Mouse (Mus musculus) brain, embryonic 18.5 days (tissue): ENCODE results near the gene Fam178b.

Experiments used
- DNase-seq: peaks from one replicate; pipeline ENCODE4 v3.0.0-alpha.2; 2012; ENCODE audit warnings: low read depth, low spot score

Fam178b gene

DNA sequence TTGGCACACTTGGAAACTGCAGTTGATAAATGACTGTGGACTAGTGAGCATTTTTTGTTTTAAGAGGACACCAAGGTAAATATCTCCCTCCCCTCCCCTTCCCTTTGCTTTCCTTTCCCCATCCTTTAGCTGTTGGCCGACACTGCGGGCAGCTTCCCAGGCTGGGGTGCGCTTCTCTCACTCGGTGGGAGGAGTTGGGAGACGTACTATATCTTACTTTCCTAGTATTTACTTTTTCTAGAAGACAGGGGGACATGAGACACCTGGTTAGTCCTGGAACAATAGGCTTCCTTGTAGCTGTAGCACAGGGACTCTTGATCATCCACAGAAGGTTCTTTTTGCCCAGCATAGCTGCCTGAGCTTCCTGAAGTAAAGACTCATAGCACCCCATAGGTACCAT is 158.9 kb downstream of the Fam178b start:
- DNase-seq: no peak

DNA sequence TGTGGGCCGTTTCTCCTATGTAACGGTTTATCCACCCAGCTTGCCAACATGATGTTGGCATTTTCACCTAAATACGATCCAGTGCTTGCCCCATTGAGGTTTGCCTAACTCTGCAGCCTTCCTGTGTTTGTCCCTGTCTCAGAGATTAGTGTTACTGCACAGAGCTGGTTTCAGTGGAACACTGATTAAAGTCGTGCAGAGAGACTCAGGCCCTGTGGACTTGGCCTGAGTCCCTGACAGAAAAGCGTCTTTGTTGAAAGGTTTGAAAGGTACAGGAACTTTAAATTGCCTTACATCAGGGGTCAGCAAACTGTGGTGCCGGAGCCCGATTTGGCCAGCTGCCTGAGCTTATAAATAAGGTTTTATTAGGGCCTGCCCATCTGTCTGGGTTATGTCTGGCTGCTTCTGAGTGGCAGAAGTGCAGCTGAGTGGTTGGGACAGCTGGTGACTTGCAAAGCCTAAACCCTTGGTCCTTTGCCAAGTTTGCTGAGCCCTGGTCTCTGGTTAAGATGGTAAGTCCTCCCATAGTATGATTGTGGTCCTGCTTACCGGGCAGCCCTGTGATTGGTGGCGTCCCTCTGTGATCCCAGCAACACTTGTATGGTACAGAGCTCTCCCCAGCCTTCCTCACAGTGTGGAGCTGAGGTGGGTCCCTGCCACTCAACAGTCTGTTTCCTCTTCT is 159.5 kb downstream of the Fam178b start:
- no peak for DNase-seq

- no peak for DNase-seq
These were observed 160.8 kb downstream of the Fam178b start for GRCm38 (mm10) chr1:36522210-36522609.

GRCm38 (mm10) chr1:36519626-36520025 is 163.4 kb downstream of the Fam178b start:
- DNase-seq: no peak

GRCm38 (mm10) chr1:36518259-36518658 is 164.7 kb downstream of the Fam178b start:
- DNase-seq: no peak

DNA sequence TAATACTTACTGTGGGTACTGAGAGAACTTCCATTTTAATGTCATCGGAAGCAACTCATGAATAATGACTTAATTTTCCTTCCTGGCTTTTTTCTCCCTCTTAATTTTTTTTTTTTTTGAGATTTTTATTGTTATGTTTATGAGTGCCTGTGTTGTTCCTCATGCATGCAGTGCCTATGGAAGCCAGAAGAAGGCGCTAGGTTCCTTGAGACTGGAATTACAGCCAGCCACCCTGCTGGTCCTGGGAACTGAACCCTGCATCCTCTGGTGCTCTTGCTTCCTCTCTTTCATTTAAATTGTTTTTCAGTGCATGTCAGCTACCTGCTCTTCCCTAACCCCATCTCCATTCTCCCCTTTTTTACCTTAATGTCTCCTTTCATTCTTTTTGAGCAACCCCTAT is 169.3 kb downstream of the Fam178b start:
- no peak for DNase-seq

GRCm38 (mm10) chr1:36513310-36513709 is 169.7 kb downstream of the Fam178b start:
- DNase-seq: no peak

- no peak for DNase-seq
These were observed 170.1 kb downstream of the Fam178b start for GRCm38 (mm10) chr1:36512966-36513280.
